Mouse (Mus musculus) monocyte, adult 59 days (primary cell): Measurements from ENCODE around the gene Atp9a. TPM values are rescaled to one million over a fixed set of nuclear protein-coding genes. Genes with fewer than 3 reads are reported as not detected.

Experiments used
- total RNA-seq, 2 experiments: library from RNA; stranded (reverse); gene quantifications; one replicate each; pipeline ENCODE4 v1.2.4; 2023

The Atp9a gene
- under 1 TPM; 0.30 to 0.42 TPM for total RNA-seq

GRCm38 (mm10) chr2:168742059-168742627 lies at the start of gene Atp9a:
Gene Atp9a, minus strand, starts transcription at chr2:168742409.

DNA sequence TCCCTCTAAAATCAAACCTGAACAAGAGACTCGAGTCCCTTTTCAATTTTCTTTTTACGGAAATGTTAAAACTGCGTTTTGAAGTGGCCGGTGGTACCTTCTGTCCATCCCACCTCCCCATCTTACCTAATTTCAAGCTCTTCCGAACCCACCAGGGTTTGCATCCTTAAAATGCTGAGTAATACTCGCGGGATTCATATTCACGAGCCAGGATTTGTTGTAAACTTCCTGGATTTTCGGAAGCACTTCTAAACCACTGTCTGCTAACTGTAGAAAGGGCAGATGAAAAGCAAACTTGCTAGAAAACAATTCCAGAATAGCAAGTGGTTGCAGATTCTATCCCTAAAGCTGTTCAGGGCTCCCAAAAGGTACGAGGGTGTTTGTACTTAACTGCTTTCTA lies 25.4 kb upstream of the Atp9a start, which contains the start of gene Sall4:
TSS of gene Sall4 (minus strand) at position 362 of the 400 bp plus-strand sequence.

GRCm38 (mm10) chr2:168601491-168602386 lies 140.5 kb downstream of the Atp9a start, which contains the start of gene Nfatc2:
Gene Nfatc2, minus strand, starts transcription at chr2:168601657.

Other genes with a start within 250 kb of the Atp9a start
- 10 to 100 TPM; 30.3 to 42.1 TPM for gene Nfatc2, start 140.8 kb downstream of the Atp9a start, total RNA-seq
- not detected for gene Sall4, start 25.5 kb upstream of the Atp9a start, total RNA-seq
- 10 to 100 TPM; 16.1 to 17.0 TPM for gene Zfp64, start 213.2 kb upstream of the Atp9a start, total RNA-seq